Mouse (Mus musculus) Muller cell, postnatal 12 days (primary cell): ENCODE measurements at regions not wholly inside any gene's neighbourhood (a gene's known extent, or its start where the extent isn't known, plus 50 kb on each side); places are given as distances from the start of the nearest gene placed in this dataset.
A peak's percentile ranks its signal among the peaks of the same experiment; 100 is the strongest.
"Not testable (repeated sequence)": the region's sequence is repeated elsewhere in the genome, so short reads cannot be mapped to it uniquely, and the experiment has no call there.

ENCODE experiments used
- DNase-seq: peaks from one replicate; pipeline ENCODE4 v3.0.0-alpha.2; 2015; ENCODE audit errors: inconsistent ontology term

DNA sequence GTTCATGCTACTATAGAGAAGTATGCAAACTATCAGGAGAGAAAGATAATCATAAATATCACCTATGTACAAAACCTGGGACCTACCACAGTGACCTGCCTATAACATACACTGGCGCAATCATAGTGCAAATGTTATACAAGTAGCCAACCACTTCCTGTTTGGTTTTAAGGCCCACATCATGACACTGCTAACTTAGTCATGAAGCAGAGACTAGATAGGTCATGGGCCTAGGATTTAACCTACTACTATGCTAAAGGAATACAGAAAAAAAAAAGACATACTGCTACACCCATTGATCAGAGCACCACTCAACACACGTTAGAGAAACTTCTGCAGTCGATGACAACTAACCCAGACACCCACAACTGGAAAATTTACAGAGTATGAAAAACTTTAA is 498.6 kb upstream of the Acvr2a start:
- DNase-seq, result no peak

DNA sequence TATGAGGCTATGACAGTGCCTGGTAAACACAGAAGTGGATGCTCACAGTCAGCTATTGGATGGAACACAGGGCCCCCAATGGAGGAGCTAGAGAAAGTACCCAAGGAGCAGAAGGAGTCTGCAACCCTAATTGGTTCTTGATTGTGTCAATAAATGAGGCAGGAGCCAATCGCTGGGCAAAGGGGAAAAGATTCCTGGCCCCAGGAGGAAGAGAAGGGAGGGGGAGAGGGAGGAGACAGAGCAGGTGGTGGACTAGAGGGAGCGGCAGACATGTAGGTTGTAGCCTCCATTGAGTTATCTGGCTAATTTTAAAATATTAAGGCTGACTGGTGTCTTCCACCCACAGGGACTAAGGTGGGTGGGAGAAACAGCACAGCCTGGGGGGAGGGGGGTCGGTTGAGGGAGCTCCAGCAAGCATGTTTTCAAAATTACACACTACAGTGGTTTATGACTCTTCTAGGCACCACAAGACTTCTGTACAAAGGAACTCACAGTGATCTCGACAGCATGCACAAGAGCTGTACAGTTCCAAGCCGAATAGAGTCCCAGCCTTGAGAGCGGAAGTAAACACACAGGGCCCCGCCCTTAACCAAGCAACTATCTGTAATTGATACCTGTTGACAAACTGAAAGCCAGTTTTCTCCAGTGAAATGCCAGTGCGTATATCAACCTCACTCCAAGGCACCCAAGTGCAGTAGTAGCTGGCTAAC is 497.6 kb upstream of the Acvr2a start:
- DNase-seq, result no peak

GRCm38 (mm10) chr2:48317821-48318220 is 496.1 kb upstream of the Acvr2a start:
- no peak for DNase-seq

DNA sequence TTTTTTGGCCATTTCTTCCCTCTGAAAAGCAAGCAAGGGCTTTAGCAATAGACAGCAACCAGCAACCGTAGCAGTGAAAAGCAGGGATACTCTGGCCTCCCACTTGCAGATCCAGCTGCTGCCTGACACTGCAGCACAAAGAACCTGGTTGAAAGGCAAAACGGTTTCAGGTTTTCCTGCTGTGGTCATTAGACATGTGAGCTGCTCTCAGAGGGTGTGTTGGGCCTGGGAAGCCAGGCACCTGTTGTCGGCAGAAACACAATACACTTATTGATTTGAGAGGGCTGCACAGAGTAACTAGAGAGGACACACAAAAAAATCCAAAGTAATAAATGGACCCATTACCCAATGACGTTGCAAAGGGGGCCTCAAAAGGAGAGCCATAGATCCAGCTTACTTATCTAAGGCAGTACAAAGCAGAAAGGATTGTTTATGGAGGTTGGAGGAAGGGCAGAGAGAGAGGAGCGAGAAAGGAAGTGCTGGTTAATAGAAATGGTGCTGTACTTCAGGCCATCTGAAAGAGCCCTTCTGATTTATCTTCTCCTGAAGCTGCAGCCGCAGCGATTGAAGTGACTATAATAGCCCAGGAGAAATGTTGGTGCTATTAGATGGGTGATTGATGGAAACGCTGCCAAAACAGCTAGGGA is 495.4 kb upstream of the Acvr2a start:
- DNase-seq, result no peak

GRCm38 (mm10) chr2:48321471-48321870 is 492.4 kb upstream of the Acvr2a start:
- DNase-seq, result no peak

GRCm38 (mm10) chr2:48322278-48322677 is 491.6 kb upstream of the Acvr2a start:
- no peak for DNase-seq

DNA sequence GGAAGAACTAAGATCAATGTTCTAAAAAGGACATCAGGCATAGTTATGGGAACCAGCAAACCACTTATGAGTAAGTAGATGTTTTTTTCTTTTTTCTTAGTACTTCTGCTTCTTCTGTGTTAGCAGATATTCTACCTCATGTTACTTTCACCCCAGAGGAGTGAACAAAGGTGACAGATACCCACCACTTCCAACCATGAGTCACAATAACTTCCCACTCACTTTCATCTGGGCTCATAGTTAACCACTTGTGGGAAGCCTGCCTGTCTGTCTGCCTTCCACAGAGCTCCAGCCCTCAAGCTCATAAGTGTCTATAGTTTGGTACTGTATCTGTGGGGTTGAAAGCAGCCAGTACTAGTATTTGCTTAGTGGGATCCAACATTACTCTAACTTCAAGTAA is 485.7 kb upstream of the Acvr2a start:
- no peak for DNase-seq

DNA sequence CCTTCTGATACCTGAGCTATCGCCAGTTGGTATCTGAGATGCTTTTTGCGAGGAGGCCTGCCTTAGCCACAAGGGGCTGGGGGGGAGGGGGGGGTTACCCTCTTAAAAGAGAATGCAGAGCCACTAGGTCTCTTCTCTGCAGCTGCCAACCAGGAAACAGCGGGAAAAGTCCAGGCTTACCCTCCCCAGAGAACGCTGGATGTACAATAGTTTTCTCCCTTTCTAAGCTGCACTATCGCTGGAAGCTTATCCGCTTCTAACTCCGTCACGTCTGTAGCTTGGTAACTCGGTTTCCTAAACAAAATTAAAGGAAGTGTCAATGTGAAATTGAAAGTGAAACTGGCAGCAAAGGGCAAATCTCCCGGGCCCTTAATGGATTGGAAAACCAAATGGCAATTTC is 481.1 kb upstream of the Acvr2a start:
- no peak for DNase-seq

DNA sequence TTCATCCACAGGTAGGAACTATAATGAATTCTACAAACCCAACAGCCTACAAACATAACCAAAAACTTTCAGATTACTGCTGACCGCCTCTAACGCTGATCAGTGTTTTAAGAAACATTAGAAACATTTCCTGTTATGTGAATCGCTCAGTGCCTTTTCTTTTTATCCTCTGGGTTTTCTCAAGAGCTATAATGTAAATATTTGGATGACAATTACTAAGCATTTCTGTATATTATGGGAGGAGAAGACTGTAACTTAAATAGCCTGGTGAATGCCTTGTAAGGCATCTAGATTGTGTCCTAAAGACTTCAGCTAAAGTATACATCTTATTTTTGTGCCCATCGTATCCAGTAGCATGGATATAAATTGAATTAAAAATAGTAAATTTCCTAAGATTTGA is 465.9 kb upstream of the Acvr2a start:
- no peak for DNase-seq

GRCm38 (mm10) chr2:48349794-48350193 is 464.1 kb upstream of the Acvr2a start:
- DNase-seq, result no peak

GRCm38 (mm10) chr2:48350206-48350605 is 463.7 kb upstream of the Acvr2a start:
- DNase-seq, result no peak

GRCm38 (mm10) chr2:48371572-48371971 is 442.3 kb upstream of the Acvr2a start:
- DNase-seq, result not testable (repeated sequence)

- DNase-seq, result no peak
These were observed 440.8 kb upstream of the Acvr2a start for GRCm38 (mm10) chr2:48373086-48373485.

GRCm38 (mm10) chr2:48374302-48374701 is 439.6 kb upstream of the Acvr2a start:
- no peak for DNase-seq

DNA sequence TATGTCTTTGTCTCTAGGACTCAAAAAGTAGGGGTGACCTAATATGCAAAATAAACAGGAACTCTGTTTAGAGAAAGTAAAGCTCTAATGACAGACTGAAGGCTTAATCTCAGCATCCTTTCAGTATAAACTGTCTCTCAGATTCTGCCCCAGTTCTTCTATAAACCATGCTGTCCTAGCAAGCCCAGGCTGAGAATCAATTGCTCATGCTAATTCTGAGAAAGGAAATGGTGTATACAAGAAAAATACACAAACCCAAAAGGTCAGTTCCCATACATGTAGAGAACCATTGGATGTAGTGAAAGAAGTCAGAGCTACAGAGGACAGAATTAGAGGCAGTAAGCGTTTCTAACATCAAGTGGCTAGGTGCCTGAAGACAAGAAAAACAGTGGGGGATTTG is 435.7 kb upstream of the Acvr2a start:
- DNase-seq, result no peak

DNA sequence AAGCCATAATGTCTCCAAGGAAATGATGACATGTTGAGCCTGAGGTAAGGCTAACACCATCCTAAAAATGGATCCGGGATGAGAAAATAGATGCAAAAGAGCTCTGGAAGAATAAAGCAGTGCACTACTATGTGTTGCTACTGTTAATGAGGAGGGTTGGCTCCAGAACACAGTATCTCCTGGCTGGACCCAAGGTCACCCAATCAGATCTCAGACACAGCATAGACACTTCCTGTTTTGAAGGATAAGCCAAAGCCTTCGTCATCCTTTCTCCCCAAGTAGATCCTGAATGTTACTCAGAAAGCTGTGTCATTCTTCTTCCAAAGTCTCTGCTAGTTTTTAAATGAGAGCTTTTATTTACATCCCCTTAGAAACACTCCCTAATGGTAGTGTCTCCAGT is 435.2 kb upstream of the Acvr2a start:
- no peak for DNase-seq

- DNase-seq, result peak; percentile 1
These were observed 433.8 kb upstream of the Acvr2a start for GRCm38 (mm10) chr2:48380140-48380539.

DNA sequence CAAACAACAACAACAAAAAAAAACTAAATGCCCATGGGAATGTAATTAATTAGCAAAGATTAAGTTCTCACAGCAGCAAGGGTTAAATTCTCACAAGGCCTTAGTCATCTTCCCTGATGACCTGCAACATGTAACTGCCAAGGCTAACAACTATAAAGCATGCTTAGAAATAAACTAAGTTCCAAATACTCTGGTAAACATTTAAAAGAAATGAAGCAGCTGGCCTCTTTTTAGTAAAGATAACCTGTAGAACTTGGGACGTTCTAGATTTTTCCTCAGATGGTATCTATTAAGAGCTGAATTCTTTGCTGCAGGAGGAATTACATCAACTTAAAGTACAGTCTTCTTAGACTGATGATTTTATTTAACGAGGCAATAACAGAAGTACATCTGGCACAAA is 433.1 kb upstream of the Acvr2a start:
- no peak for DNase-seq

DNA sequence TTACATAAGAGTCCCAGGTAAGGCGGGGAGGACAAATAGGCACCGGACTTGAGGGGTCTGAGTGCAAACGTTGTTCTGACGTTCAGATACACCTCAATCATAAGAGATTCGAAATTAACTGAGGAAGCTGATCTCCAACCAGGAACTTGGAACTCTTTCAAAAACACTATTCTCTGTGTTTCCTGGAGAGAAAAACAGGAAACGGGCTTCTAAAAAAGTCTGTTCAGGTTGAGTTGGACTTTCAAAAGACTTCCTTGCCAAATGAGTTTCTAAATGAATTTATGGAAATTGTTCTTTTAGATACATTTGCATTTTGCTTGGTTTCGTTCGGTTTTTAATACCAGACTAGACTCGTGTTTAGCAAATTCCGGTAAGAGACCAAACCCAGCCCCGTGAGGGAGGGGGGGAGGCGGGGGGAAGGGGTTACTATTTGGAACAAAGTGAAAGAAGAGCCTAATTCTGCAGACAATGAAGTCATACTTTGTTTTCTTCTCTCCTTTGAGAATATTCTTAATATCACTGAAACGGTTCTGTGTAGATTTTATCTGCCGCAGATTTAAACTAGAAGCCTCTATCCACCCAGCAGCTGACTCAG is 432.3 kb upstream of the Acvr2a start:
- no peak for DNase-seq

DNA sequence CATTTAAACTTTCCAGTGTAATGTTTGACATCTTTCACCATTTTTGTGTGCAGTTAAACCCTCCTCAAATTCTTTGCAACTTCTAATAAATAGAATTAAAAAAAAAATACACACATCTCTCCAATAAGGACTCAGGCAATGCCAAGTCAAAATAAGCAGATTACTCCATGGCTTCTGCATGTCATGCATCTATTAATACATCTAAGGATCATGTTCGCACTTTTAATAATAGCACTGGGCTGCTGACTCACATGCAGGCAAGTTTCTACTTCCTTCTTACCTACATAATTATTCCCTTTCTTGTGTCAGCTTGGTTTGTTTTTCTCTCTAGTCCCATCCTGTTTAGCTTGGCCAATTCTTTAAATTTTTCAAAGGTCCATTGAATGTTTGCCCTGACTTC is 415.4 kb upstream of the Acvr2a start:
- no peak for DNase-seq

DNA sequence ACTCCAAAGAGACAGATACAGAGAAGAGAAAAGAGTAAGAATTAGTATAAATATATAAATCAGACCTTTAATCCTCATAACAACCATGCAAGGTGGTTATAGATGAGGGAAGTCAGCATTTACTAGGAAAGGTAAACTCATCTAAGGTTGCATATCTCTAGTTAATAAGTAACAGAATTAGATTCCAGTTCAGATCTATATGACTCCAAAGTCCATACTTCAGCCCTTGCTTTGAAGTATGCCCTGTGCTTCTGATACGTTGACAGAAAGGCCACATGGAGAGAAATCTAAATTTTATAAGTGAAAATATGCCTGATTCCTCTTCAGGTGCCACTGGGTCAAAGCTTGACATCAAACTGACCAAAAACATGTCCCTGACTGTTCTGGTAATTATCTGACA is 414.7 kb upstream of the Acvr2a start:
- DNase-seq, result no peak

GRCm38 (mm10) chr2:48402813-48403212 is 411.1 kb upstream of the Acvr2a start:
- DNase-seq, result no peak

DNA sequence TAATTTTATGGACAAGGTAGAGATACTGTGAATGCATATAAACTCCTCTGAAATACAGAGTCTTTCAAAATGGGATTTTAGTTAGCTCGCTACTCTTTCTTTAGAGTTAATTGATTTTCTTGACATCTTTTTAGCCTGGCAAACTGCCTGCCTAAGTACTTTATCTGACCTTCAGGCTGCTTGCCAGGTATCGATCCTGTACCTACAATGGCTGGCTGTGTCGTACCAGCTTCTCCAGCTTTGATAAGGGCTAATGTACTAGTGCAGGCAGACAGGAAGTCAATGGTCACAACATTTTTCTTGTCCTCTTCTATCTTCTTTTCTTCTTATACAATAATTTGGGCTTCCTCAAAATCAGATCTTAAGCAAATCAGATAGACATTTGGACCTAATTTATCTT is 409.4 kb upstream of the Acvr2a start:
- no peak for DNase-seq
